Mouse (Mus musculus) kidney, postnatal 0 days (tissue): ENCODE measurements around the gene Cdc42ep5. TPM values are rescaled to one million over a fixed set of nuclear protein-coding genes. Genes with fewer than 3 reads are reported as not detected.

Experiments used
- ATAC-seq: fragments of 200-750 bp; cut with Nextera tagmentation; replicated peaks from 2 replicates; pipeline ENCODE4 v1.8.0; 2017; ENCODE audit warnings: low read depth, moderate number of reproducible peaks, moderate TSS enrichment, moderate library complexity; ENCODE audit not compliant: low FRiP score
- DNase-seq: peaks from one replicate; pipeline ENCODE4 v3.0.0-alpha.2; 2016; ENCODE audit warnings: low spot score
- H3K27ac ChIP-seq: fragments of 300-500 bp; sonication (generic); 2 replicates; pipeline ENCODE4 v1.5.1; 2014; ENCODE audit warnings: mild to moderate bottlenecking
- H3K27me3 ChIP-seq: fragments of 300-500 bp; sonication (generic); 2 replicates; pipeline ENCODE4 v1.6.1; 2014; ENCODE audit warnings: low read length, mixed read lengths; ENCODE audit not compliant: insufficient read depth
- H3K36me3 ChIP-seq: fragments of 300-500 bp; sonication (generic); 2 replicates; pipeline ENCODE4 v1.6.1; 2014; ENCODE audit warnings: low read length, mixed read lengths; ENCODE audit not compliant: insufficient read depth
- H3K4me1 ChIP-seq: fragments of 300-500 bp; sonication (generic); replicated peaks from 2 replicates; pipeline ENCODE4 v1.6.1; 2014; ENCODE audit warnings: antibody characterized with exemption, low read length, mixed read lengths; ENCODE audit not compliant: insufficient read depth
- H3K4me2 ChIP-seq: fragments of 300-500 bp; sonication (generic); 2 replicates; pipeline ENCODE4 v1.6.1; 2014; ENCODE audit warnings: mild to moderate bottlenecking, low read length, moderate library complexity, mixed read lengths
- H3K4me3 ChIP-seq: fragments of 300-500 bp; sonication (generic); replicated peaks from 2 replicates; pipeline ENCODE4 v1.5.1; 2014; ENCODE audit warnings: low read depth, low read length
- H3K9ac ChIP-seq: fragments of 300-500 bp; sonication (generic); 2 replicates; pipeline ENCODE4 v1.6.1; 2014; ENCODE audit warnings: low read depth, low read length
- H3K9me3 ChIP-seq: fragments of 300-500 bp; sonication (generic); replicated peaks from 2 replicates; pipeline ENCODE4 v1.6.1; 2016; ENCODE audit warnings: low read length, inconsistent platforms, mixed read lengths
- CTCF ChIP-seq: IDR thresholded peaks from 2 replicates; pipeline ENCODE4 v1.5.1; 2016; ENCODE audit warnings: antibody characterized with exemption, low read depth, mild to moderate bottlenecking, moderate library complexity
- WGBS: fragments of 180-500 bp; shearing (Covaris S2); extraction: QIAGEN DNeasy Blood & Tissue Kit; methylation state at CpG from one replicate; pipeline ENCODE4 v1.1.7; 2014; 5-methylcytosine and 5-hydroxymethylcytosine counted together
- polyA plus RNA-seq: library from polyadenylated mRNA; unstranded; fragments of >200 nt; fragmentation: Nextera tagmentation; extraction: Ambion mirVana; gene quantifications from 2 replicates; pipeline ENCODE4 v1.2.1, GENCODE M21; 2015

Gene Cdc42ep5
- polyA plus RNA-seq, 1 experiment from 2014 or later, result 48.1 TPM

DNA sequence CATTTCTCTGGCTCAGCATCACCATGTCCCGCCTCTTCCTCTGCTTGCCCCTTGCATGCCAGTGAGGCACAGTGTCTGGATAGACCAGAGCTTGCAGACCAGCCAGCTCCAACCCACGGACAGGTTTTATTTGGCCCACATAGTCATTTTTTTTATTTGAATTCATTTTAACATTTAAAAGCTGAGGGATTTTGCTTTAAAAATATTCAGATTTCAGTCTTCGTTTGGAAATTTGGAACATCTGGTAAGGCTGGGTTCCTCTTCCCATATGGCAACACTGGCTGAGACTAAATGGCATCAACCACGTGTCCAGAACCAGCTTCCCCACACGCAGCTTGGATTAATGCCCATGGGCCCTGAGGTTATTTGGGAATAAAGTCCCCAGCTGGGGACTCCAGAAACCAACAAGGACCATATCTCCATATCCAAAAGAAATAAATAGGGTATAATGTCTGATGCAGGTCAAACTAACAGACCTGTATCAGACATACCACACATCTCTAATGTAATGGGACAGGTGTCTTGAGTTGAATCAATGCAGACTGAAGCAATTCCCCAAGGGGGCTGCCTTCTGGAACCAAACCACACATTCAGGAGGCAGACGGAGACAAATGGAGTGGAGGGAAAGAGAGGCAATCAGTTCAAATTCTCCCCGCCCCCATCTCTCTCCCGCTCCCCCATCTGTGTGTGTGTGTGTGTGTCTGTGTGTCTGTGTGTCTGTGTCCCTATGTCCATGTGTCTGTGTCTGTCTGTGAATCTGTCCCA is 47.4 kb downstream of the Cdc42ep5 start:
- no peaks in the 10 kb centered on the region for H3K9me3 ChIP-seq

DNA sequence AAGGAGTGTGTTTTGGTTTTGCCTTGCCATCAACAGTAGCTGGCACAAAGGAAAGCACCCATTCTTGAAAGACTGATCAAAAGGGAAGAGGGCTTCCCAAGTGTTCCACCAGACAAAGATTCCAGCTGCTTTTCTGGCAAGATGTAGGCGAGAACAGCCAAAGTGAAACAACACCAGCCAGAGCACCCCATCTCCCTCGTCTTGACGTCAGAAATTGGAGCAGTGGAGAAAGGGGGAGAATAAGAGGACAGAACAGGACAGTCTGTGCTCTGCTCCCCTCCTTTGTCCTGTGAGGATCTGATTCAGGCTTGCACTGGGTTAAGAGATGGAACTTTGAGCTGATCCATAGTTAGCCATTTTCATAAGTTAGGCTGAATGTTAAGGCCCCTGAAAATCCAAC is 52.9 kb downstream of the Cdc42ep5 start:
- Histone ChIP-seq H3K4me3 (no peak overlapping the region), H3K4me2 (no peak overlapping the region), H3K27me3 (no peaks in the 10 kb centered on the region), H3K36me3 (no peaks in the 10 kb centered on the region), H3K9ac (no peak overlapping the region), H3K9me3 (no peaks in the 10 kb centered on the region), H3K4me1 (no peaks in the 10 kb centered on the region), H3K27ac (no peak overlapping the region)
- ATAC-seq (no peak), DNase-seq (no peak)
- TF ChIP-seq CTCF, result no peak
- WGBS, result 56% methylated on average over 3 of the region's 3 CpGs

More for the DNA sequence above, 47.4 kb downstream of the Cdc42ep5 start:
- DNase-seq (no peak), ATAC-seq (no peak)
- Histone ChIP-seq H3K4me1 (no peaks in the 10 kb centered on the region; the same call in 1 of the 2 replicates), H3K27me3 (peaks cover 10% of the 10 kb centered on the region), H3K4me2 (no peak overlapping the region), H3K36me3 (no peaks in the 10 kb centered on the region), H3K27ac (no peak overlapping the region), H3K9ac (no peak overlapping the region), H3K4me3 (no peak overlapping the region)
- WGBS, result 60% methylated on average over 8 of the region's 8 CpGs
- no peak for TF ChIP-seq CTCF

DNA sequence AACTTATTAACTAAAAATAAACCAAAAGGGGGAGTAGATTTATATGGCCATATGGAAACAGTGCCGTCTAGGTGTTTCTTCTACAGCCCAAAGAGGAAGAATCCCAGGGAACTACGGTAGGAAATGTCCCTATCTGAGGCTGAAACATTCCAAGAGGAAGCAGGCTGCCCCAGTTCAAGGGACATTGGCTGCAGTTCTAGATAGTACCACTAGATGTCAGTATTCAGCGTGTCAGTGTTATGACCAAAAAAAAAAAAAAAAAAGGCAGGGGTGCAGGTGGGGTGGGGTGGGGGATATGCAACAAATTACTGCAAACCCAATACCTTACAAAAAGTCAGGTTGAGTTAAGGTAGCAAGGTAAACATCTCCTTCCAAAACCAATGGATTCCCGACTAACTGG is 61.2 kb downstream of the Cdc42ep5 start:
- H3K27me3 ChIP-seq, result no peaks in the 10 kb centered on the region
- no peak overlapping the region for H3K27ac ChIP-seq
- no peaks in the 10 kb centered on the region for H3K36me3 ChIP-seq
- H3K4me1 ChIP-seq, result no peaks in the 10 kb centered on the region
- ATAC-seq (no peak), DNase-seq (peak; percentile 66)
- H3K9me3 ChIP-seq, result no peaks in the 10 kb centered on the region
- TF ChIP-seq CTCF, result peak; percentile 70
- H3K4me3 ChIP-seq, result no peak overlapping the region
- H3K4me2 ChIP-seq, result no peak overlapping the region
- no peak overlapping the region for H3K9ac ChIP-seq
- WGBS, result 21% methylated on average over 4 of the region's 4 CpGs

Other genes starting within 250 kb of the Cdc42ep5 start
- 0.12 and 0.32 TPM in 2 replicates for gene Lilra6, start 249.4 kb downstream of the Cdc42ep5 start, polyA plus RNA-seq
- 1.2 and 1.4 TPM in 2 replicates for gene Lair1, start 101.7 kb downstream of the Cdc42ep5 start, polyA plus RNA-seq
- 1.5 and 1.9 TPM in 2 replicates for gene Ttyh1, start 45.5 kb downstream of the Cdc42ep5 start, polyA plus RNA-seq
- 30.4 and 30.8 TPM in 2 replicates for gene Leng8, start 27.8 kb downstream of the Cdc42ep5 start, polyA plus RNA-seq
- gene Leng9, start 14.5 kb downstream of the Cdc42ep5 start, polyA plus RNA-seq, result 4.1 and 4.4 TPM in 2 replicates
- 0.17 and 0.33 TPM in 2 replicates for gene Lilra5, start 72.9 kb upstream of the Cdc42ep5 start, polyA plus RNA-seq
- gene Ncr1, start 172.9 kb upstream of the Cdc42ep5 start, polyA plus RNA-seq, result 0.11 TPM in 1 of 2 replicates, not detected in the other
- 0.03 TPM in 1 of 2 replicates, not detected in the other for gene Gp6, start 232.9 kb upstream of the Cdc42ep5 start, polyA plus RNA-seq